Mouse (Mus musculus) layer of hippocampus, adult 2 months (tissue): Measurements from ENCODE around the gene Kcnd3. TPM values are rescaled to one million over a fixed set of nuclear protein-coding genes. Genes with fewer than 3 reads are reported as not detected.

ENCODE experiments used
- DNase-seq, 2 experiments: peaks; one replicate each; pipeline ENCODE4 v3.0.0; 2022; ENCODE audit warnings: low spot score in 2 of 2
- H3K27ac ChIP-seq: fragments of 200-600 bp; 2 replicates; pipeline ENCODE4 v1.8.1; 2022
- H3K4me3 ChIP-seq: fragments of 200-600 bp; 2 replicates; pipeline ENCODE4 v1.8.1; 2022; ENCODE audit warnings: mild to moderate bottlenecking
- CTCF ChIP-seq: fragments of 200-600 bp; conservative IDR thresholded peaks from 2 replicates; pipeline ENCODE4 v1.8.1; 2022; ENCODE audit warnings: antibody characterized with exemption, mild to moderate bottlenecking, moderate library complexity
- total RNA-seq, 2 experiments: library from RNA; stranded (reverse); gene quantifications; 2 replicates each; pipeline ENCODE4 v1.2.3; 2021

Gene Kcnd3
- total RNA-seq, 2 experiments from 2014 or later, result 60.2 to 64.9 TPM

- TF ChIP-seq CTCF, result no peak
- no peak for DNase-seq
- no peak overlapping the region for H3K4me3 ChIP-seq
- 0 out of 2 replicates have a peak overlapping the region, but pooled peaks have one; percentile 43 for H3K27ac ChIP-seq
Observed at GRCm38 (mm10) chr3:105514215-105514614, 62.1 kb downstream of the Kcnd3 start.

GRCm38 (mm10) chr3:105515035-105515434, 62.9 kb downstream of the Kcnd3 start:
- peak overlapping the region; percentile 43 for H3K27ac ChIP-seq
- H3K4me3 ChIP-seq, result no peak overlapping the region
- DNase-seq, result no peak
- TF ChIP-seq CTCF, result no peak

GRCm38 (mm10) chr3:105515640-105516039, 63.5 kb downstream of the Kcnd3 start:
- Histone ChIP-seq H3K4me3 (no peak overlapping the region), H3K27ac (peak overlapping the region; percentile 43; the same call in 1 of the 2 replicates)
- no peak for DNase-seq
- TF ChIP-seq CTCF, result peak; percentile 64

- Histone ChIP-seq H3K4me3 (no peak overlapping the region), H3K27ac (peak overlapping the region; percentile 91)
- no peak for TF ChIP-seq CTCF
- DNase-seq, result no peak
Observed at GRCm38 (mm10) chr3:105520446-105520845, 68.3 kb downstream of the Kcnd3 start.

- no peak for TF ChIP-seq CTCF
Observed at GRCm38 (mm10) chr3:105521178-105521631, 69.1 kb downstream of the Kcnd3 start.

GRCm38 (mm10) chr3:105521639-105522038, 69.5 kb downstream of the Kcnd3 start:
- TF ChIP-seq CTCF, result no peak

More at GRCm38 (mm10) chr3:105521178-105521631, 69.1 kb downstream of the Kcnd3 start:
- H3K4me3 ChIP-seq, result peak overlapping the region; percentile 31; the same call in 1 of the 2 replicates
- peak overlapping the region; percentile 91 for H3K27ac ChIP-seq
- peak; percentile 79 to 91 for DNase-seq

GRCm38 (mm10) chr3:105528860-105529259, 76.7 kb downstream of the Kcnd3 start:
- Histone ChIP-seq H3K4me3 (no peak overlapping the region), H3K27ac (peak overlapping the region; percentile 67; the same call in 1 of the 2 replicates)
- no peak for TF ChIP-seq CTCF
- no peak for DNase-seq

More at GRCm38 (mm10) chr3:105521639-105522038, 69.5 kb downstream of the Kcnd3 start:
- no peak for DNase-seq
- H3K27ac ChIP-seq, result peak overlapping the region; percentile 91
- H3K4me3 ChIP-seq, result peak overlapping the region; percentile 31; the same call in 1 of the 2 replicates

GRCm38 (mm10) chr3:105529700-105530099, 77.6 kb downstream of the Kcnd3 start:
- no peak for TF ChIP-seq CTCF
- Histone ChIP-seq H3K27ac (peak overlapping the region; percentile 67), H3K4me3 (no peak overlapping the region)
- no peak for DNase-seq

- H3K4me3 ChIP-seq, result no peak overlapping the region
- no peak for TF ChIP-seq CTCF
- DNase-seq, result peak; percentile 70 to 84
- H3K27ac ChIP-seq, result peak overlapping the region; percentile 67
Observed at GRCm38 (mm10) chr3:105530363-105531130, 78.4 kb downstream of the Kcnd3 start.

GRCm38 (mm10) chr3:105538406-105538805, 86.3 kb downstream of the Kcnd3 start:
- no peak for DNase-seq
- H3K27ac ChIP-seq, result peak overlapping the region; percentile 76
- no peak overlapping the region for H3K4me3 ChIP-seq
- no peak for TF ChIP-seq CTCF

GRCm38 (mm10) chr3:105538819-105539607, 86.9 kb downstream of the Kcnd3 start:
- DNase-seq, result no peak
- Histone ChIP-seq H3K27ac (peak overlapping the region; percentile 76), H3K4me3 (no peak overlapping the region)
- no peak for TF ChIP-seq CTCF

- TF ChIP-seq CTCF, result no peak
Observed at GRCm38 (mm10) chr3:105542741-105543140, 90.6 kb downstream of the Kcnd3 start.

GRCm38 (mm10) chr3:105544106-105544505, 92.0 kb downstream of the Kcnd3 start:
- no peak for DNase-seq
- H3K4me3 ChIP-seq, result no peak overlapping the region
- H3K27ac ChIP-seq, result no peak overlapping the region
- no peak for TF ChIP-seq CTCF

More at GRCm38 (mm10) chr3:105542741-105543140, 90.6 kb downstream of the Kcnd3 start:
- H3K27ac ChIP-seq, result no peak overlapping the region
- H3K4me3 ChIP-seq, result no peak overlapping the region
- DNase-seq, result no peak
